Mouse (Mus musculus) thymus, postnatal 10 days (tissue): Measurements from ENCODE around the gene Gm5458.
"Not testable (repeated sequence)": the region's sequence is repeated elsewhere in the genome, so short reads cannot be mapped to it uniquely, and the experiment has no call there.

ENCODE experiments used
- DNase-seq, 2 experiments: peaks; one replicate each; pipeline ENCODE4 v3.0.0; 2021; ENCODE audit warnings: low spot score in 2 of 2

Gene Gm5458

DNA sequence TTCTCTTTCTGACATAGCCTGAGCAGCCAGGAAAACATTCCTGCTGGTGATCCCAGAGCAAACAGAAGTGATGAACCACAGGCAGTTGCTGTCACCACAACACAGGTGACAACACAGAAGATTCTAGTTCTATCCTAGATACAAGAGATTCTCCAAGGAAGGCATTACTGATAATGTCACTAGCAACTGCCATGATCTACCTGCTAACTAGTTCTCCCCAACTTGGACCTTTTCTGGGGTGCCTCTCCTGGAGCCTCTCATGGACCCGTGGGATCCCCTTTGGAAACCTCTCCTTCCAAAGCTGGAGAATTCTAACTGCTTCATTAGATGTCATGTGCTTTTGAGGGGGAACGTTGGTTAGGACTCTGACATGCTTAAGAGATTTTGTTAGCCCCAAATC, at the start of gene Gm5458:
Gene Gm5458 (minus strand): TSS at position 101 of the 400 bp plus-strand sequence.
- not testable (repeated sequence) for DNase-seq

GRCm38 (mm10) chr14:19646232-19646631, 43.9 kb upstream of the Gm5458 start:
- no peak for DNase-seq

- DNase-seq, result peak in 1 of 2 experiments; percentile 7
Observed at GRCm38 (mm10) chr14:19584804-19585667, 17.3 kb downstream of the Gm5458 start, which contains the start of gene Gm2237. TSS of gene Gm2237 (minus strand) at chr14:19585135.

DNA sequence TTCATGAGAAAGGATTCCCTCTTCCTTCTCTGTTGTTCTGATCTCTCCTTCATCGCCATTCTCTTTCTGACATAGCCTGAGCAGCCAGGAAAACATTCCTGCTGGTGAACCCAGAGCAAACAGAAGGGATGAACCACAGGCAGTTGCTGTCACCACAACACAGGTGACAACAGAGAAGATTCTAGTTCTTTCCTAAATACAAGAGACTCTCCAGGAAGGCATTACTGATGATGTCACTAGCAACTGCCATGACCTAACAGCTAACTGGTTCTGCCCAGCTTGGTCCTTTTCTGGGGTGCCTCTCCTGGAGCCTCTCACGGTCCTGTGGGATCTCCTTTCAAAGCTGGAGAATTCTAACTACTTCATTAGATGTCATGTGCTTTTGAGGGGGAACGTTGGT, 52.5 kb downstream of the Gm5458 start, which contains the start of gene Gm2244:
Gene Gm2244 (minus strand): TSS at position 101 of the 400 bp plus-strand sequence.
- DNase-seq, result not testable (repeated sequence)
